Mouse (Mus musculus) stomach, postnatal 0 days (tissue): Measurements from ENCODE around the gene Stra6.

Source experiments
- CTCF ChIP-seq: IDR thresholded peaks from 2 replicates; pipeline ENCODE4 v1.5.1; 2016; ENCODE audit warnings: antibody characterized with exemption, low read depth, mild to moderate bottlenecking, moderate library complexity
- EP300 ChIP-seq: optimal IDR thresholded peaks from 2 replicates; pipeline ENCODE3; 2016; ENCODE audit warnings: antibody characterized with exemption

DNA sequence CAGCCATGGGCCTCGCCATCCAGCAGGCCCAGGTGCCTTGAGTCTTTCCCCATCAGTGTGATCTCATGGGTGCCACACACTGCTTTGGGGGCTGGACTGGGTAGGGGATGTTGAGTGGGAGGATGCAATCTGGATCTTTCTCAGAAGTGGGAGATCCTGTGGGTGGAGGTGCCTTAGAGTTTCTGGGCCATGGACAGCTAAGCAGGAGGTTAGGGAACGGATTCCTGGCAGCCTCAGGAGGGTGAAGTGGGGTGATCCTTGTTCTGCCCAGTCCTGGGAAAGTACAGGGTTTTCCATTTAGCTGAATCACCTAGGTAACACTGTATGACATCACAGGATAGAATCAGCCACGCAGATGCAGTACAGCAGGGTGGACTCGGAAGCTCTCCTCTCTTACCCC is 38.4 kb downstream of the Stra6 start:
- TF ChIP-seq EP300: no peak
- no peak for TF ChIP-seq CTCF
